Mouse (Mus musculus) forebrain, embryonic 11.5 days (tissue): ENCODE data around the gene Specc1l. TPM values are rescaled to one million over a fixed set of nuclear protein-coding genes. Genes with fewer than 3 reads are reported as not detected.
"Not testable (repeated sequence)": the region's sequence is repeated elsewhere in the genome, so short reads cannot be mapped to it uniquely, and the experiment has no call there.

Experiments
- ATAC-seq: fragments of 200-750 bp; cut with Nextera tagmentation; replicated peaks from 2 replicates; pipeline ENCODE4 v1.8.0; 2017; ENCODE audit warnings: moderate TSS enrichment; ENCODE audit not compliant: low FRiP score
- DNase-seq: peaks from one replicate; pipeline ENCODE4 v3.0.0-alpha.2; 2017; ENCODE audit warnings: low spot score
- H3K27ac ChIP-seq: fragments of 300-500 bp; sonication (generic); 2 replicates; pipeline ENCODE4 v1.5.1; 2014; ENCODE audit warnings: low read depth, low read length
- H3K27me3 ChIP-seq: fragments of 300-500 bp; sonication (generic); 2 replicates; pipeline ENCODE4 v1.6.1; 2014; ENCODE audit warnings: mild to moderate bottlenecking, low read length, mixed read lengths; ENCODE audit not compliant: control insufficient read depth, insufficient read depth
- H3K36me3 ChIP-seq: fragments of 300-500 bp; sonication (generic); 2 replicates; pipeline ENCODE4 v1.6.1; 2014; ENCODE audit warnings: mild to moderate bottlenecking, low read length, moderate library complexity, mixed read lengths; ENCODE audit not compliant: control insufficient read depth, insufficient read depth
- H3K4me1 ChIP-seq: fragments of 300-500 bp; sonication (generic); replicated peaks from 2 replicates; pipeline ENCODE4 v1.6.1; 2014; ENCODE audit warnings: low read length, mixed read lengths; ENCODE audit not compliant: control insufficient read depth, insufficient read depth
- H3K4me2 ChIP-seq: fragments of 300-500 bp; sonication (generic); 2 replicates; pipeline ENCODE4 v1.6.1; 2014; ENCODE audit warnings: low read depth, mild to moderate bottlenecking, low read length, moderate library complexity, mixed read lengths; ENCODE audit not compliant: severe bottlenecking
- H3K4me3 ChIP-seq: fragments of 300-500 bp; sonication (generic); 2 replicates; pipeline ENCODE4 v1.5.1; 2014; ENCODE audit warnings: low read depth, low read length
- H3K9ac ChIP-seq: fragments of 300-500 bp; sonication (generic); 2 replicates; pipeline ENCODE4 v1.6.1; 2014; ENCODE audit warnings: low read length
- H3K9me3 ChIP-seq: fragments of 300-500 bp; sonication (generic); 2 replicates; pipeline ENCODE4 v1.6.1; 2016; ENCODE audit warnings: low read length, mixed read lengths; ENCODE audit not compliant: control insufficient read depth
- WGBS: fragments of 180-500 bp; shearing (Covaris S2); extraction: QIAGEN DNeasy Blood & Tissue Kit; methylation state at CpG from one replicate; pipeline ENCODE4 v1.1.7; 2014; 5-methylcytosine and 5-hydroxymethylcytosine counted together
- polyA plus RNA-seq: library from polyadenylated mRNA; unstranded; fragments of >200 nt; fragmentation: Nextera tagmentation; extraction: Ambion mirVana; gene quantifications from 2 replicates; pipeline ENCODE4 v1.2.1, GENCODE M21; 2014

Gene Specc1l
- polyA plus RNA-seq, 1 experiment from 2014 or later, result 29.0 TPM

DNA sequence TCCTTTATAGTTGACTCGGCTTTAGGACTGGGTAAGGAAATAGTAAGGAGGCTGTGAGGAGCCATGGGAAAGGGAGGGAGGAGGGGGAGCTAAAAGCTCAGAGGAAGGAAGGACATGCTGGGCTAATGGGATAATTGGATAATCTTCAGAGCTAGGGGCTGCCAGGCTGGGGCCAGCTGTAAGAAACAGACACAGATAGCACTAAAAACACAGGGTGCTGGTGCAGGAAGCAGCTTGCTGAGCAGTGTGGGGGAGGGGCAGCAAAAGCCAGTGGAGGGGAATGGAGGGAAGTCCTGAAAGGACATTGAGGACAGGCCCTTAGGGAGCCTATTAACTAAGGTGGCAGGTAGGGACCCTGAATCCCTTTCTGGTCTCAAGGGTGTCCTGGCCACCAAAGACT lies 132.7 kb downstream of the Specc1l start:
- not testable (repeated sequence) for H3K9me3 ChIP-seq, DNase-seq, H3K4me2 ChIP-seq, ATAC-seq, H3K27me3 ChIP-seq, H3K4me3 ChIP-seq, H3K9ac ChIP-seq, H3K36me3 ChIP-seq, H3K27ac ChIP-seq, H3K4me1 ChIP-seq
- WGBS, result 77% methylated on average over 1 of the region's 1 CpGs

DNA sequence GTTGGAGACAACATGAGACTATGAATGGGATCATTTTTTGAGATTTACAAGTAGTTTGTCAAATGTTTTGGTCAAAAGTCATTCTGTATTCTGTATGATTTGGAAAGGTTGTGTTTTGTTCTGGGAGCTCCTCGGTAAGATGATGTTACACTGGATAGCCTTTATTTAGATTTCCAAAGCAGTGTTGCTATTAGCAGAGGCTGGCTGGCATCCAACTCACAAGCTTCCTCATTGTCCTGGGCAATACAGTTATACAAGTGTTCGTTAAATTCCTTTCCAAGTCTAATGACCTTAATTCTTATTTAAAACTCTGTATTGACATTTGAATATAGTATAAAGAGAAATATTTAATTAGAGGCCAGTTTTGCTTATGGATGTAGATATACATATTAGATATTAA lies 133.4 kb downstream of the Specc1l start:
- Histone ChIP-seq H3K4me2 (no peak overlapping the region), H3K4me1 (no peaks in the 10 kb centered on the region), H3K27ac (no peak overlapping the region), H3K9me3 (no peaks in the 10 kb centered on the region; the same call in 1 of the 2 replicates), H3K36me3 (no peaks in the 10 kb centered on the region), H3K4me3 (no peak overlapping the region), H3K27me3 (no peaks in the 10 kb centered on the region), H3K9ac (no peak overlapping the region)
- no peak for DNase-seq
- 84% methylated on average over 2 of the region's 2 CpGs for WGBS
- ATAC-seq, result no peak

GRCm38 (mm10) chr10:75350564-75350963 lies 138.7 kb downstream of the Specc1l start:
- no peak overlapping the region for H3K4me2 ChIP-seq
- no peaks in the 10 kb centered on the region for H3K4me1 ChIP-seq
- WGBS, result 84% methylated on average over 5 of the region's 5 CpGs
- no peak overlapping the region for H3K9ac ChIP-seq
- ATAC-seq (no peak), DNase-seq (no peak)
- H3K9me3 ChIP-seq, result no peaks in the 10 kb centered on the region; the same call in 1 of the 2 replicates
- no peaks in the 10 kb centered on the region for H3K27me3 ChIP-seq
- no peaks in the 10 kb centered on the region for H3K36me3 ChIP-seq
- H3K27ac ChIP-seq, result no peak overlapping the region
- H3K4me3 ChIP-seq, result no peak overlapping the region

GRCm38 (mm10) chr10:75352541-75352940 lies 140.7 kb downstream of the Specc1l start:
- H3K36me3 ChIP-seq, result no peaks in the 10 kb centered on the region
- no peaks in the 10 kb centered on the region for H3K27me3 ChIP-seq
- no peak overlapping the region for H3K9ac ChIP-seq
- no peak overlapping the region for H3K4me2 ChIP-seq
- DNase-seq (no peak), ATAC-seq (no peak)
- WGBS, result 94% methylated on average over 12 of the region's 12 CpGs
- 0 out of 2 replicates have a peak, but pooled peaks cover 1% of the 10 kb centered on the region for H3K4me1 ChIP-seq
- no peaks in the 10 kb centered on the region for H3K9me3 ChIP-seq
- H3K27ac ChIP-seq, result no peak overlapping the region
- no peak overlapping the region for H3K4me3 ChIP-seq

GRCm38 (mm10) chr10:75353838-75354241 lies 142.0 kb downstream of the Specc1l start:
- H3K4me2 ChIP-seq, H3K4me3 ChIP-seq, H3K27ac ChIP-seq, H3K4me1 ChIP-seq, DNase-seq, H3K36me3 ChIP-seq, ATAC-seq, H3K9ac ChIP-seq, H3K27me3 ChIP-seq, H3K9me3 ChIP-seq: not testable (repeated sequence)
- WGBS, result 75% methylated on average over 8 of the region's 9 CpGs

DNA sequence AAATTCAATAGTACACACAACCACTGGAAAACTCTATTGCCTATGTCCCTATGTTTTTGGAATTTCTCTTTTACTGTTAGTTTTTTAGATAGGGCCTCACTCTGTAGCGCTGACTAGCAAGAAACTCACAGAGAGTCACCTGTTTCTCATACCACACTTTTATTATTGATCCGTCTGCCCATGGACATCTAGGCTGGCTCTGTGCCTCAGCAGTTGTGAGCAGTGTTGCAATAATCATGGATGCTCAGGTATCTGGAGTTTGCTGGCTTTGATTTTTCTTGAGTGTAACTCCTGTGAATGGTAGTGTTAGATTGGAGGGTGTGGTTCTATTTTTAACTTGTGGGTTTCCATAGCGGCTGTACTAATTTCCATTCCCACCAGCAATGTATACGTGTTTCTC lies 143.5 kb downstream of the Specc1l start:
- no peak overlapping the region for H3K4me3 ChIP-seq
- no peak overlapping the region for H3K9ac ChIP-seq
- no peaks in the 10 kb centered on the region for H3K27me3 ChIP-seq
- H3K27ac ChIP-seq, result no peak overlapping the region
- H3K4me1 ChIP-seq, result 0 out of 2 replicates have a peak, but pooled peaks cover 1% of the 10 kb centered on the region
- ATAC-seq, result no peak
- H3K4me2 ChIP-seq, result no peak overlapping the region
- no peaks in the 10 kb centered on the region for H3K36me3 ChIP-seq
- WGBS, result 80% methylated on average over 4 of the region's 4 CpGs
- no peak for DNase-seq
- H3K9me3 ChIP-seq, result no peaks in the 10 kb centered on the region

Other genes starting within 250 kb of the Specc1l start
- gene Gnaz, start 244.9 kb upstream of the Specc1l start, polyA plus RNA-seq, result 10.2 and 10.8 TPM in 2 replicates
- gene Rsph14, start 179.5 kb upstream of the Specc1l start, polyA plus RNA-seq, result not detected in 2 replicates
- gene Rab36, start 175.0 kb upstream of the Specc1l start, polyA plus RNA-seq, result 10.8 and 11.9 TPM in 2 replicates
- 11.7 and 13.4 TPM in 2 replicates for gene Bcr, start 151.5 kb upstream of the Specc1l start, polyA plus RNA-seq
- gene Adora2a, start 104.8 kb downstream of the Specc1l start, polyA plus RNA-seq, result 2.5 and 4.2 TPM in 2 replicates
- gene Upb1, start 189.0 kb downstream of the Specc1l start, polyA plus RNA-seq, result 0.59 TPM in 1 of 2 replicates, not detected in the other